Comparison of ENCODE assay signal across 8 mouse cellular contexts in genomic region chr4:58942942-58943341, GRCm38 (mm10). TPM values are rescaled to one million over a fixed set of nuclear protein-coding genes. Genes with fewer than 3 reads are reported as not detected.
DNase-seq lines count a peak whose midpoint lies in the region; ATAC-seq lines count a peak whose summit lies in the region.

No protein-coding gene starts in this region.

- H3K9ac ChIP-seq in heart, embryonic 16.5 days (ENCODE audit: low read length): peak overlapping the region; percentile 61
- H3K9ac ChIP-seq in hindbrain, embryonic 14.5 days: peak overlapping the region; percentile 77
- peak overlapping the region; percentile 76; the same call in 1 of the 2 replicates for H3K9ac ChIP-seq in midbrain, embryonic 13.5 days (replicated peaks)

- no peaks in the 10 kb centered on the region for H3K9me3 ChIP-seq in heart, embryonic 16.5 days (replicated peaks; ENCODE audit: control insufficient read depth, low read length)
- H3K9me3 ChIP-seq in embryonic facial prominence, embryonic 10.5 days: no peaks in the 10 kb centered on the region
- no peaks in the 10 kb centered on the region for H3K9me3 ChIP-seq in hindbrain, embryonic 14.5 days (ENCODE audit: control insufficient read depth, low read length)
- no peaks in the 10 kb centered on the region for H3K9me3 ChIP-seq in midbrain, embryonic 13.5 days

- ATAC-seq in heart, embryonic 16.5 days (replicated peaks; ENCODE audit: extremely low read depth, insufficient read depth, low FRiP score): no peak
- no peak for ATAC-seq in hindbrain, embryonic 14.5 days (ENCODE audit: low FRiP score)
- ATAC-seq in midbrain, embryonic 13.5 days: peak; percentile 38
- ATAC-seq in cerebellum, adult (ENCODE audit: insufficient number of reproducible peaks, low FRiP score, low TSS enrichment): no peak

- WGBS in heart, embryonic 16.5 days: 77% methylated on average over 4 of the region's 4 CpGs
- 80% methylated on average over 4 of the region's 4 CpGs for WGBS in embryonic facial prominence, embryonic 10.5 days
- 85% methylated on average over 4 of the region's 4 CpGs for WGBS in hindbrain, embryonic 14.5 days
- 78% methylated on average over 4 of the region's 4 CpGs for WGBS in midbrain, embryonic 13.5 days

- H3K4me3 ChIP-seq in heart, embryonic 16.5 days (ENCODE audit: low read length): peak overlapping the region; percentile 72
- peak overlapping the region; percentile 71 for H3K4me3 ChIP-seq in embryonic facial prominence, embryonic 10.5 days
- peak overlapping the region; percentile 85 for H3K4me3 ChIP-seq in hindbrain, embryonic 14.5 days (replicated peaks; ENCODE audit: low read length)
- peak overlapping the region; percentile 71 for H3K4me3 ChIP-seq in midbrain, embryonic 13.5 days (replicated peaks)

- no peak overlapping the region for H3K27ac ChIP-seq in heart, embryonic 16.5 days (ENCODE audit: low read length)
- peak overlapping the region; percentile 79 for H3K27ac ChIP-seq in embryonic facial prominence, embryonic 10.5 days (replicated peaks)
- peak overlapping the region; percentile 77 for H3K27ac ChIP-seq in hindbrain, embryonic 14.5 days
- H3K27ac ChIP-seq in midbrain, embryonic 13.5 days: no peak overlapping the region

- peak overlapping the region; percentile 96 for H3K4me2 ChIP-seq in heart, embryonic 16.5 days (ENCODE audit: low read depth, low read length)
- peak overlapping the region; percentile 82 for H3K4me2 ChIP-seq in hindbrain, embryonic 14.5 days (replicated peaks)
- H3K4me2 ChIP-seq in midbrain, embryonic 13.5 days (replicated peaks): peak overlapping the region; percentile 82

- peaks cover 17% of the 10 kb centered on the region for H3K27me3 ChIP-seq in heart, embryonic 16.5 days (ENCODE audit: control insufficient read depth, insufficient read depth, low read length)
- peaks cover 14% of the 10 kb centered on the region for H3K27me3 ChIP-seq in embryonic facial prominence, embryonic 10.5 days (replicated peaks; ENCODE audit: low read depth, poor library complexity, severe bottlenecking)
- H3K27me3 ChIP-seq in hindbrain, embryonic 14.5 days (ENCODE audit: control insufficient read depth, insufficient read depth, low read length): no peaks in the 10 kb centered on the region
- no peaks in the 10 kb centered on the region for H3K27me3 ChIP-seq in midbrain, embryonic 13.5 days

- peaks cover 8% of the 10 kb centered on the region for H3K4me1 ChIP-seq in heart, embryonic 16.5 days (ENCODE audit: control insufficient read depth, insufficient read depth, low read length)
- peaks cover 15% of the 10 kb centered on the region for H3K4me1 ChIP-seq in embryonic facial prominence, embryonic 10.5 days
- peaks cover 11% of the 10 kb centered on the region for H3K4me1 ChIP-seq in hindbrain, embryonic 14.5 days (replicated peaks; ENCODE audit: control insufficient read depth, insufficient read depth, low read length)
- H3K4me1 ChIP-seq in midbrain, embryonic 13.5 days (replicated peaks): peaks cover 13% of the 10 kb centered on the region

- no peak for DNase-seq in heart, adult 9 months (ENCODE audit: low spot score in 2 of 2)
- no peak for DNase-seq in embryonic facial prominence, embryonic 10.5 days (ENCODE audit: low spot score)
- no peak for DNase-seq in hindbrain, embryonic 14.5 days (ENCODE audit: low spot score)
- DNase-seq in gastrocnemius, adult 18-20 months (ENCODE audit: low spot score): no peak
- DNase-seq in thymus, postnatal 0 days (ENCODE audit: low spot score): no peak

- no peaks in the 10 kb centered on the region for H3K36me3 ChIP-seq in heart, embryonic 16.5 days (ENCODE audit: control insufficient read depth, insufficient read depth)
- H3K36me3 ChIP-seq in embryonic facial prominence, embryonic 10.5 days (replicated peaks): no peaks in the 10 kb centered on the region
- no peaks in the 10 kb centered on the region for H3K36me3 ChIP-seq in hindbrain, embryonic 14.5 days (replicated peaks; ENCODE audit: control insufficient read depth, insufficient read depth)
- no peaks in the 10 kb centered on the region for H3K36me3 ChIP-seq in midbrain, embryonic 13.5 days

RNA-seq across cellular contexts. Expression of gene Zkscan16, which starts 0.5 kb away (rescaled TPM):
- polyA plus RNA-seq in heart, embryonic 16.5 days (2015; fragmentation: Nextera tagmentation; extraction: Ambion mirVana): 0.06 TPM in 1 of 2 replicates, not detected in the other
- polyA plus RNA-seq in embryonic facial prominence, embryonic 10.5 days (2016; fragmentation: Nextera tagmentation; extraction: Ambion mirVana): 1.00 and 1.3 TPM in 2 replicates
- 2.8 and 3.2 TPM in 2 replicates for polyA plus RNA-seq in hindbrain, embryonic 14.5 days (2014; fragmentation: Nextera tagmentation; extraction: Ambion mirVana)
- polyA plus RNA-seq in midbrain, embryonic 13.5 days (2015; fragmentation: Nextera tagmentation; extraction: Ambion mirVana): 0.77 and 0.95 TPM in 2 replicates
- total RNA-seq in gastrocnemius, adult 18-20 months (2021): not detected
- 0.07 TPM in 1 of 2 replicates, not detected in the other for polyA plus RNA-seq in thymus, postnatal 0 days (2015; fragmentation: Nextera tagmentation; extraction: Ambion mirVana)

RNA-seq across cellular contexts. Expression of gene Ecpas, which starts 30.4 kb away (rescaled TPM):
- polyA plus RNA-seq in heart, embryonic 16.5 days (2015; fragmentation: Nextera tagmentation; extraction: Ambion mirVana): 21.2 and 27.1 TPM in 2 replicates
- polyA plus RNA-seq in embryonic facial prominence, embryonic 10.5 days (2016; fragmentation: Nextera tagmentation; extraction: Ambion mirVana): 33.7 and 33.9 TPM in 2 replicates
- 47.8 and 49.3 TPM in 2 replicates for polyA plus RNA-seq in hindbrain, embryonic 14.5 days (2014; fragmentation: Nextera tagmentation; extraction: Ambion mirVana)
- polyA plus RNA-seq in midbrain, embryonic 13.5 days (2015; fragmentation: Nextera tagmentation; extraction: Ambion mirVana): 30.7 and 32.0 TPM in 2 replicates
- total RNA-seq in gastrocnemius, adult 18-20 months (2021): 100 to 1,000 TPM; 263 to 302 TPM
- 28.0 and 28.1 TPM in 2 replicates for polyA plus RNA-seq in thymus, postnatal 0 days (2015; fragmentation: Nextera tagmentation; extraction: Ambion mirVana)

RNA-seq across cellular contexts. Expression of gene Ptgr1, which starts 44.0 kb away (rescaled TPM):
- 14.5 and 16.1 TPM in 2 replicates for polyA plus RNA-seq in heart, embryonic 16.5 days (2015; fragmentation: Nextera tagmentation; extraction: Ambion mirVana)
- 10.3 and 12.9 TPM in 2 replicates for polyA plus RNA-seq in embryonic facial prominence, embryonic 10.5 days (2016; fragmentation: Nextera tagmentation; extraction: Ambion mirVana)
- polyA plus RNA-seq in hindbrain, embryonic 14.5 days (2014; fragmentation: Nextera tagmentation; extraction: Ambion mirVana): 4.6 and 4.8 TPM in 2 replicates
- polyA plus RNA-seq in midbrain, embryonic 13.5 days (2015; fragmentation: Nextera tagmentation; extraction: Ambion mirVana): 4.8 and 5.4 TPM in 2 replicates
- total RNA-seq in gastrocnemius, adult 18-20 months (2021): under 1 TPM; 0.80 to 0.90 TPM
- polyA plus RNA-seq in thymus, postnatal 0 days (2015; fragmentation: Nextera tagmentation; extraction: Ambion mirVana): 14.4 and 14.6 TPM in 2 replicates

RNA-seq across cellular contexts. Expression of gene Dnajc25, which starts 51.9 kb away (rescaled TPM):
- 7.9 and 9.6 TPM in 2 replicates for polyA plus RNA-seq in heart, embryonic 16.5 days (2015; fragmentation: Nextera tagmentation; extraction: Ambion mirVana)
- 6.9 and 8.2 TPM in 2 replicates for polyA plus RNA-seq in embryonic facial prominence, embryonic 10.5 days (2016; fragmentation: Nextera tagmentation; extraction: Ambion mirVana)
- 5.2 and 9.6 TPM in 2 replicates for polyA plus RNA-seq in hindbrain, embryonic 14.5 days (2014; fragmentation: Nextera tagmentation; extraction: Ambion mirVana)
- 6.0 and 7.5 TPM in 2 replicates for polyA plus RNA-seq in midbrain, embryonic 13.5 days (2015; fragmentation: Nextera tagmentation; extraction: Ambion mirVana)
- total RNA-seq in gastrocnemius, adult 18-20 months (2021): 10 to 100 TPM in 1 of 2 experiments, 1 to 10 TPM in 1; 9.3 to 12.1 TPM
- polyA plus RNA-seq in thymus, postnatal 0 days (2015; fragmentation: Nextera tagmentation; extraction: Ambion mirVana): 5.7 and 6.9 TPM in 2 replicates

Comparison
In these comparisons a context has a peak if more than half of its experiments do, and no peak if none do; other contexts are left out.
1. H3K27ac ChIP-seq: peak in embryonic facial prominence, embryonic 10.5 days (single experiment) and hindbrain, embryonic 14.5 days (single experiment); none in heart, embryonic 16.5 days (single experiment) and midbrain, embryonic 13.5 days (single experiment).
2. Peak in every context shown above with its lines, with median percentiles within 50 percentile points of each other: H3K4me2 ChIP-seq, H3K4me3 ChIP-seq and H3K9ac ChIP-seq.